Mouse (Mus musculus) limb, embryonic 11.5 days (tissue): ENCODE results near the gene Fgf4. TPM values are rescaled to one million over a fixed set of nuclear protein-coding genes. Genes with fewer than 3 reads are reported as not detected.

ENCODE experiments used
- ATAC-seq: fragments of 200-750 bp; cut with Nextera tagmentation; 2 replicates; pipeline ENCODE4 v1.8.0; 2017; ENCODE audit warnings: low read depth; ENCODE audit not compliant: insufficient number of reproducible peaks, low FRiP score, low TSS enrichment
- DNase-seq: peaks from one replicate; pipeline ENCODE4 v3.0.0-alpha.2; 2015; ENCODE audit warnings: low spot score
- H3K27ac ChIP-seq: fragments of 300-500 bp; sonication (generic); replicated peaks from 2 replicates; pipeline ENCODE4 v1.5.1; 2014; ENCODE audit warnings: low read depth, mild to moderate bottlenecking, low read length
- H3K27me3 ChIP-seq: fragments of 300-500 bp; sonication (generic); 2 replicates; pipeline ENCODE4 v1.6.1; 2014; ENCODE audit warnings: mild to moderate bottlenecking, low read length, mixed read lengths; ENCODE audit not compliant: control insufficient read depth, insufficient read depth
- H3K36me3 ChIP-seq: fragments of 300-500 bp; sonication (generic); 2 replicates; pipeline ENCODE4 v1.6.1; 2014; ENCODE audit warnings: mild to moderate bottlenecking, low read length, moderate library complexity, mixed read lengths; ENCODE audit not compliant: control insufficient read depth, insufficient read depth
- H3K4me1 ChIP-seq: fragments of 300-500 bp; sonication (generic); 2 replicates; pipeline ENCODE4 v1.6.1; 2014; ENCODE audit warnings: low read length, mixed read lengths; ENCODE audit not compliant: control insufficient read depth, insufficient read depth
- H3K4me2 ChIP-seq: fragments of 300-500 bp; sonication (generic); 2 replicates; pipeline ENCODE4 v1.6.1; 2014; ENCODE audit warnings: low read depth, mild to moderate bottlenecking, moderate library complexity; ENCODE audit not compliant: severe bottlenecking
- H3K4me3 ChIP-seq: fragments of 300-500 bp; sonication (generic); 2 replicates; pipeline ENCODE4 v1.5.1; 2014; ENCODE audit warnings: low read depth, low read length
- H3K9ac ChIP-seq: fragments of 300-500 bp; sonication (generic); 2 replicates; pipeline ENCODE4 v1.6.1; 2014; ENCODE audit warnings: mild to moderate bottlenecking, low read length
- H3K9me3 ChIP-seq: fragments of 300-500 bp; sonication (generic); 2 replicates; pipeline ENCODE4 v1.6.1; 2016; ENCODE audit warnings: low read length; ENCODE audit not compliant: control insufficient read depth
- WGBS: fragments of 180-500 bp; shearing (Covaris S2); extraction: QIAGEN DNeasy Blood & Tissue Kit; methylation state at CpG from one replicate; pipeline ENCODE4 v1.1.7; 2014; 5-methylcytosine and 5-hydroxymethylcytosine counted together
- polyA plus RNA-seq: library from polyadenylated mRNA; unstranded; fragments of >200 nt; fragmentation: Nextera tagmentation; extraction: Ambion mirVana; gene quantifications from 2 replicates; pipeline ENCODE4 v1.2.1, GENCODE M21; 2014

The Fgf4 gene
- polyA plus RNA-seq, 1 experiment from 2014 or later = 0.17 TPM

DNA sequence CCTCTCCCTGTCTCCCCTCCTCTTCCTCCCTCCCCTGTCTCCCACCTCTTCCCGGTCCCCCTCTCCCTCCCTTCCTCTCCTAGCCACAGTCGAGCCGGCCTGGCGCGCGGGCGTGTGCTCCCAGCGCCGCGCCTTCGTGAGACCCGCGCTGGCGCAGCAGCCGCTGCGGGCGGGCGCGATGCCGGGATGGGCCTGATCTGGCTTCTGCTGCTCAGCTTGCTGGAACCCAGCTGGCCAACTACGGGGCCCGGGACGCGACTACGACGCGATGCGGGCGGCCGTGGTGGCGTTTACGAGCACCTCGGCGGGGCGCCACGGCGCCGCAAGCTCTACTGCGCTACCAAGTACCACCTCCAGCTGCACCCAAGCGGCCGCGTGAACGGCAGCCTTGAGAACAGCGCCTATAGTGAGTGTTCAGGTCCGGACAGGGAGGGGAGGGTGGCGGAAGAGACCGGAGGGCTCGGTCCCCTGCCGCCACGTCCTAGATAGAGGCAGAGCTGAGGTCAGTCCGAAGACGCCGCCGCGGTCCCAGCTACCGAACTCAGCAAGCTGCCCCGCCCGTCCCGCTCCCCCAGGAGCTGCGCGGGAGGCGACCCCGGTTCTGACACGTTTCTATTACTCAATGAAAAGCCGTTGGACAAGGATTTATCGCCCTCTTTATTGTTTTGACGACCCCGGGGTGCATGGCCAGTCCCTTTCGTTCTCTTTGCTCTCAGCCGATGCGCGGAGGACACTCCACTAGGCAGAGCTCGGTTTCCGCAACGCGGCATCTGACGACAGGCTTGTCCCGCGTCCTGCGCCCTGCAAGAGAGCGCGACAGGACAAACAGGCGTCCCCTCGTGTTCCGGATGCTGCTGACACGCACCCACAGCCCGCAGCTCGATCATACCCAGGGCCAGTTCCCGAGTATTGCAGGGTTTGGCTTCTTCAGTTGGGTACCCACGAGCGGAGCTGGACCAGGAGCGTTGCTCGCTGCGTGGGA, 8.4 kb upstream of the Fgf4 start:
- Histone ChIP-seq H3K9me3 (no peaks in the 10 kb centered on the region), H3K36me3 (no peaks in the 10 kb centered on the region), H3K4me2 (peak overlapping the region; percentile 58), H3K9ac (no peak overlapping the region; the same call in 1 of the 2 replicates), H3K4me1 (peaks cover 11% of the 10 kb centered on the region), H3K27me3 (peaks cover 72% of the 10 kb centered on the region), H3K4me3 (peak overlapping the region; percentile 34), H3K27ac (no peak overlapping the region)
- ATAC-seq (no peak), DNase-seq (peak; percentile 62)
- WGBS = under 1% methylated on average over 94 of the region's 94 CpGs

DNA sequence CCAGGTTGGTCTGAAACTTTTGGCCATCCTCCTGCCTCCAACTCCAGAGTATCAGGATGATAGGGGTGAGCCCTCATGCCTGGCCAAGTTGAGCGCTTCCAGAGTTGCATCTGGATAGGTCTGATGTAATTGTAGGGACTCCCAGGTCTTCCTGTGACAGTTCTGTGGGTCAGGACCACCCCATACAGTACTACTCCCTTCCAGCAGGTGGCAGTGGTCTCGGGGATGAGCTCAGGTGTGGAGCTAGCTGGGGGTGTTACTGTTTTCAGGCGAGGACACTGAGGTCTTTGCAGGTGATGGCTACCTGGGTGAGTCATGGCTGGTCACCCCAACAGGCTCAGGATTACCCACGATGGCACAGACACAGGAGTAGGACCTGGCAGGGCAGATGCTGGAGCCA, 1.0 kb upstream of the Fgf4 start:
- Histone ChIP-seq H3K36me3 (no peaks in the 10 kb centered on the region), H3K27me3 (peaks cover 17% of the 10 kb centered on the region)
- DNase-seq = peak; percentile 60

DNA sequence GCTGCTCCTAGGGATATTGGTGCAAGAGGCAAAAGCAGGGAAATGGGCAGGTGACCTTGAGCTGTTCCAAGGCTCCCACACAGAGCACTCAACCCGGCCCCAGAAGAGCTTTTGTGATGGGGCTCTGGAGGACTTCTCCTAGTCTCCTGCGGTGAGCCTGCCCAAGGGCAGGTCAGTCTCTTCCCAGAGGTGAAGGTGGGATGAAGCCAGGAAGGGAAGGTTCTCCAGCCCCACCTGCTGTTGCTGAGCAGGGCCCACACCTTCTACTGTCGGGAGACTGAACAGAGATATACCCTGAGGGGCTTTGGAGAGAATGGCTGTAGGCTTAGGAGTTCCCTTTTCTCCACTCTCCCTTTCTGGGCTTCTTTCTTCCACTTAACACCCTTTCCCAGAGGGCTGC, 4.2 kb downstream of the Fgf4 start:
- Histone ChIP-seq H3K9ac (no peak overlapping the region), H3K4me1 (no peaks in the 10 kb centered on the region), H3K27me3 (no peaks in the 10 kb centered on the region), H3K27ac (no peak overlapping the region), H3K4me2 (no peak overlapping the region), H3K36me3 (no peaks in the 10 kb centered on the region), H3K4me3 (no peak overlapping the region), H3K9me3 (no peaks in the 10 kb centered on the region)
- ATAC-seq (no peak), DNase-seq (no peak)
- WGBS = 57% methylated on average over 3 of the region's 3 CpGs

More for the DNA sequence above, 1.0 kb upstream of the Fgf4 start:
- 27% methylated on average over 4 of the region's 4 CpGs for WGBS
- H3K9me3 ChIP-seq = no peaks in the 10 kb centered on the region
- no peaks in the 10 kb centered on the region for H3K4me1 ChIP-seq
- ATAC-seq = no peak
- no peak overlapping the region for H3K27ac ChIP-seq
- H3K4me3 ChIP-seq = no peak overlapping the region
- H3K4me2 ChIP-seq = no peak overlapping the region
- H3K9ac ChIP-seq = no peak overlapping the region

DNA sequence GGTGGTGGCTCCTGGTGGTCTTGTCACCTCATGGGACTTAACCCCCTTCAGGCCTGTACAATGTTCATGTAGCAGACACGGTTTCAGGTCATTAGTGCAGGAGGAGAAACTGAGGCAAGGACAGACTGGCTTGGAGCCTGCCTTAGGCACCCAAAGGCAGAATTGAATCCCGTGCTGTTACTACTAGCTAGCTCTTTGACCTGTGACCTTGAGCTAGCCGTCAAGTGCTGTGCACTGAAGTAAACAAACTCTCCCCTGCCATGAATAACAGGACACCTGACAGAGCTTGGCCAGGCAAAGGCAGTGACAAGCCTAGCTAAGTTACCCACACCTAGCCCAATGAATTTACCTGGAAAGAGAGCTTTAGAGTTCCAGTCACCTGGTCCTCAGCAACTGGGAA, 7.8 kb downstream of the Fgf4 start:
- DNase-seq = no peak
- 38% methylated on average over 3 of the region's 3 CpGs for WGBS

DNA sequence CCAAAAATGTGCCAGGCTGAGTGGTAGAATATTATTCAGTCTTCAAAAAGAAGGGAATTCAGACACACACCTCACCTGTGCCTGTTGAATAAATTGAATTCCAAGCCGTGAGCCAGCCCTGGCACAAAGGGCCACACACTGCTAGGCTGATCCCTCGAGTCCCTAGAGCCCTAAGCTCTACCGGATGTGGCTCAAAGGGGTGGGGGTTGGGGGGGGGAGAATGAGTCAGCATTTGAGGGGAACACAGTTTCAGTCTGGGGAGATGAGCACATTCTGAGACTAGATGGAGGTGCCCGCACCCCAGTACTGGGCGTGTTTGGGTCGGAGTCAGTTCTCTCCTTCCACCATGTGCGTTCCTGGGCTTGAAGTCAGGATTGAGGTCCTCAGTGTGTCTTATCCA, 10.0 kb downstream of the Fgf4 start:
- Histone ChIP-seq H3K4me1 (peaks cover 8% of the 10 kb centered on the region), H3K4me2 (no peak overlapping the region), H3K9me3 (no peaks in the 10 kb centered on the region), H3K27ac (no peak overlapping the region), H3K27me3 (peaks cover 33% of the 10 kb centered on the region), H3K36me3 (no peaks in the 10 kb centered on the region), H3K9ac (no peak overlapping the region), H3K4me3 (no peak overlapping the region)
- DNase-seq (no peak), ATAC-seq (no peak)
- WGBS = 93% methylated on average over 7 of the region's 7 CpGs

More for the DNA sequence above, 7.8 kb downstream of the Fgf4 start:
- Histone ChIP-seq H3K4me3 (no peak overlapping the region), H3K4me1 (no peaks in the 10 kb centered on the region), H3K4me2 (no peak overlapping the region), H3K9ac (no peak overlapping the region), H3K36me3 (no peaks in the 10 kb centered on the region), H3K27ac (no peak overlapping the region), H3K27me3 (peaks cover 11% of the 10 kb centered on the region), H3K9me3 (no peaks in the 10 kb centered on the region)
- no peak for ATAC-seq

DNA sequence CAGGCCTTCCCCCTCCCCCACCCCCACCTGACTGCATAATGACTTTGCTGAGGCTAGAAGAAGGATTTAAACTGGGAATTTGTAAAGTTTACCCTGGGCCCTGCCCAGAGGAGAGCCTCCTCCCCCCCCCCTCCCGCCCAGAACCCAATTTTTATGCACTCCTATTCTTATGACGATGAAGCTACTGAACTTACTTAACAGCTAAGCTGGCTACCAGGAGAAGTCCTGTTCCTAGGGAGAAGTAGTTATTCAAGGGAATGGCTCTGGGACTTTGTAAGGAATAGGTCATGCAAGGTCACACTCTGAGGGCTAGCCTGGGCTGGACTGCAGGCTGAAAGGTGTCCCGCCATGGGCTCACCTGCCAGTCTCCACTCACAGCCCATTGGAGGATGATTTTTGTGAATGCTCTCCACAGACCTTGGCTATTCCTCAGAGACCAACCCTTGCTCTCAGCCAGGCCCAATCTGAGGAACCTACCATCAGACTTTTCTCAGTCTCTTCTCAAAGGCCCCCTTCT, 10.7 kb downstream of the Fgf4 start:
- no peaks in the 10 kb centered on the region for H3K9me3 ChIP-seq
- H3K27ac ChIP-seq = no peak overlapping the region
- H3K4me2 ChIP-seq = no peak overlapping the region
- 80% methylated on average over 3 of the region's 3 CpGs for WGBS
- H3K27me3 ChIP-seq = peaks cover 40% of the 10 kb centered on the region
- no peak for DNase-seq
- H3K36me3 ChIP-seq = no peaks in the 10 kb centered on the region
- no peak overlapping the region for H3K4me3 ChIP-seq
- H3K4me1 ChIP-seq = peaks cover 8% of the 10 kb centered on the region
- no peak for ATAC-seq
- H3K9ac ChIP-seq = no peak overlapping the region

DNA sequence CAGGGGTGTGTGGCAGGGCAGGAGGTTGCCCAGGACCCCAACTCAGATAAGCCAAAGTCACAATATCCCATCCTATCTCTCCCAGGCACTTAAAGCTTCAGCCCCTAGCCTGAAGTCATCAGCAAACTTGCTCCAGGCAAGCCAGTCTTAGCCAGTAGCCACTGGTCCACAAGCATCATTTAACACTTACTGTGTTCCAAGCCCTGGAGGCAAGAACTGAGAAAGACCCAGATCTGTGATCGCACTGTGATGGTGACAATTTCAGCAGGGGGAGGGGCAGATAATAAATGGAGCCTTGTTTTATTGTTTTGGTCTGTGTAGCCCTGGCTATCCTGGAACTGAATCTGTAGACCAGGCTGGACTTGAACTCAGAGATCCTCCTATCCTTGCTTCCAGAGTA, 11.5 kb downstream of the Fgf4 start:
- no peak for DNase-seq
- no peak overlapping the region for H3K4me3 ChIP-seq
- no peak overlapping the region for H3K27ac ChIP-seq
- no peaks in the 10 kb centered on the region for H3K9me3 ChIP-seq
- H3K27me3 ChIP-seq = peaks cover 48% of the 10 kb centered on the region
- no peak overlapping the region for H3K4me2 ChIP-seq
- peaks cover 8% of the 10 kb centered on the region for H3K4me1 ChIP-seq
- no peak for ATAC-seq
- no peaks in the 10 kb centered on the region for H3K36me3 ChIP-seq
- 96% methylated on average over 1 of the region's 1 CpGs for WGBS
- H3K9ac ChIP-seq = no peak overlapping the region

DNA sequence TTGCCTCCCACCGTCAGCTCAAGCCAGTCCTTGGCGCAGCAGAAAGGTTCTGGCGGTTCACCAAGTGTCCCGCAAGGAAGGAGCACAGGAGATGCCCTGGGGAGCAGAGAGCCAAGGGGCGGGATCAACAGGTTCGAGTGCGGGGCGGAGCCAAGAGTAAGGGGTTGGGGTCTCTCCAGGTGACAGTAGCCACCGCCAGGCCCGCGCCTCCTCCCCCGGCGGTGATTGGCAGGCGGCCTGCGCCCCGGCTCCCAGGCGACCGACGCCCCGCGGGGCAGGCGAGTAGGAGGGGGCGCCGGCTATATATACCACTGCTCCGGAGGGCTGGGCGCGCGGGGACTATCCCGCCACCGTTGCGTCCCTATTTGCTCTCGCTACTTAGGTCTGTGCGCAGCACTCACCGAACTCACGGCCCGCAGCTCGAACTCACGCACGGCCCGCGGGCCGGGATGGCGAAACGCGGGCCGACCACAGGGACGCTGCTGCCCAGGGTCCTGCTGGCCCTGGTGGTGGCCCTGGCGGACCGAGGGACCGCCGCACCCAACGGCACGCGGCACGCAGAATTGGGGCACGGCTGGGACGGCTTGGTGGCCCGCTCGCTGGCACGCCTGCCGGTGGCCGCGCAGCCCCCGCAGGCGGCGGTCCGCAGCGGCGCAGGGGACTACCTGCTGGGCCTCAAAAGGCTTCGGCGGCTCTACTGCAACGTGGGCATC, 14.0 kb downstream of the Fgf4 start:
- WGBS = under 1% methylated on average over 53 of the region's 72 CpGs
- DNase-seq = peak; percentile 41
- peaks cover 8% of the 10 kb centered on the region for H3K4me1 ChIP-seq
- peak overlapping the region; percentile 29; the same call in 1 of the 2 replicates for H3K4me2 ChIP-seq
- ATAC-seq = no peak
- peaks cover 69% of the 10 kb centered on the region for H3K27me3 ChIP-seq
- peak overlapping the region; percentile 21 for H3K4me3 ChIP-seq
- H3K9ac ChIP-seq = peak overlapping the region; percentile 17; the same call in 1 of the 2 replicates
- no peaks in the 10 kb centered on the region for H3K36me3 ChIP-seq
- H3K9me3 ChIP-seq = no peaks in the 10 kb centered on the region
- H3K27ac ChIP-seq = no peak overlapping the region
